Mouse (Mus musculus) macrophage (primary cell): Measurements from ENCODE around the gene Pamr1. TPM values are rescaled to one million over a fixed set of nuclear protein-coding genes. Genes with fewer than 3 reads are reported as not detected.

Source experiments
- H3K27ac ChIP-seq: fragments of 350-480 bp; formaldehyde crosslinking; 2 replicates; pipeline ENCODE4 v1.9.0; 2021
- H3K36me3 ChIP-seq: fragments of 350-480 bp; formaldehyde crosslinking; 2 replicates; pipeline ENCODE4 v1.9.0; 2021; ENCODE audit errors: inconsistent target
- H3K4me3 ChIP-seq: fragments of 350-480 bp; formaldehyde crosslinking; 2 replicates; pipeline ENCODE4 v1.9.0; 2021; ENCODE audit errors: inconsistent target
- H3K79me2 ChIP-seq: fragments of 350-480 bp; formaldehyde crosslinking; 2 replicates; pipeline ENCODE4 v1.9.0; 2021; ENCODE audit errors: inconsistent target
- WGBS: methylation state at CpG from one replicate; pipeline ENCODE4 v1.1.7; 2026; ENCODE audit warnings: inconsistent platforms; ENCODE audit not compliant: missing documents; 5-methylcytosine and 5-hydroxymethylcytosine counted together
- polyA plus RNA-seq: library from polyadenylated mRNA; stranded (reverse); fragments of 250-400 nt; gene quantifications from 3 replicates; pipeline ENCODE4 v1.2.4, GENCODE M21; 2018; ENCODE audit warnings: inconsistent platforms

Gene Pamr1
- polyA plus RNA-seq, 1 experiment from 2014 or later: not detected

DNA sequence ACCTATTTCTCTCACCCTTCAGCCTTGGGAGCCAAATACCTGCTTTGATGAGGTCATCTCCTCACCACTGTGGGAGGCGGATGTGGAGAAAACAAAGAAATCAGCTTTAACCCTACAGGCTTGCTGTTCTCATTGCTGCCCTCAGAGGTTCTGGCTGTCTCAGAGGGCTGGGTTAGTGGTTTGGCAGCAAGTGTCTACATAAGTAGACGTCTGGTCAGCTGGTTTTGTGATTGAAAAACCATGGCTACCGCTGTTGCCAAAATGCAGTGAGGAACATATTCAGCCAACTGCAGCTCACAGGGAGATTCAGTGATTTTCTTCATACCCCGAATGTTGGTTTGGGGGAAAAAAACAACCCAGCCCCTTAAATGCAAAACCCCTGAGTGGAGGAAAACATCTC is 7.3 kb downstream of the Pamr1 start:
- 74% methylated on average over 4 of the region's 4 CpGs for WGBS

DNA sequence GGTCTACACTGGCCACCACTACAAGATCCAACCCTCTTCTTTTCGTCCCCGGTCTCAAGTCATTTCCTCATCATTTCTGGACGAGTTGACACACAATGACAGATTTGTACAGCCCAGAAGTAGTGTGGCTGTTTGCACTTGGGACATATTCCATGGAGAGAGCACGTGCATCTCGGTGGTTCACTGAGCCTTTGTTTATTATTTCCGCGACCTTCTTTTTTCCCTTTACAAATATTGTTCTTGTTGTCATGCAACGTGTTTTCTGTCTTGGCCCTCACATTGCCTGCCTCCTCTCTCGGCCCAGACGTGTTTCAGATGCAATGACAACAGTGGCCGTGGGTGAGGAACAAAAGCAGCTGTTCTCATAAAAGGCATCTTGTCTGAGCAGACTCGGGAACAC is 9.2 kb downstream of the Pamr1 start:
- Histone ChIP-seq H3K36me3 (no peaks in the 10 kb centered on the region), H3K79me2 (no peaks in the 10 kb centered on the region), H3K4me3 (no peak overlapping the region), H3K27ac (no peak overlapping the region)
- 94% methylated on average over 12 of the region's 12 CpGs for WGBS

More for the DNA sequence above, 7.3 kb downstream of the Pamr1 start:
- no peak overlapping the region for H3K4me3 ChIP-seq
- no peaks in the 10 kb centered on the region for H3K79me2 ChIP-seq
- H3K36me3 ChIP-seq: no peaks in the 10 kb centered on the region
- no peak overlapping the region for H3K27ac ChIP-seq

- Histone ChIP-seq H3K36me3 (no peaks in the 10 kb centered on the region), H3K79me2 (no peaks in the 10 kb centered on the region), H3K27ac (no peak overlapping the region), H3K4me3 (no peak overlapping the region)
- WGBS: 67% methylated on average over 1 of the region's 1 CpGs
Observed at GRCm38 (mm10) chr2:102563848-102564247, 14.0 kb downstream of the Pamr1 start.

DNA sequence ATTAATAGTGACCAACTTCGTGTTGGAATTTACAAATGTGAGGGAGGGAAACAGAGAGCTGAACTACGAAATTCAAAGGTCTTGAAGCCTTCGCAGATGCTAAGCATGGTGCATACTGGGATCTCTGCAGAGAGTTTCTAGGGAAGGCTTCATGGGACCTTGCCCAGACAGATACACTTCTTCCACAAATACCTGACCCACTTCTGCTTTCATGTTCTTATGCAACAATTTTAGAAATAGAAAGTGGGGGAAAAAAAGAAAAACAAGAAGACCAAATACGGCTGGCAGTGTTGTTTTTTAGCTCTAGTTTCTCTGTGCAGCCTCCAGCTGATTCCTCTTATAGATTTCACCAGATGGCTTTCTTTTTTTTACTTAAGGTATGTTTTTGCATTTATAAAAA is 29.4 kb downstream of the Pamr1 start:
- Histone ChIP-seq H3K27ac (no peak overlapping the region), H3K79me2 (no peaks in the 10 kb centered on the region), H3K4me3 (no peak overlapping the region), H3K36me3 (no peaks in the 10 kb centered on the region)
- 62% methylated on average over 4 of the region's 4 CpGs for WGBS

DNA sequence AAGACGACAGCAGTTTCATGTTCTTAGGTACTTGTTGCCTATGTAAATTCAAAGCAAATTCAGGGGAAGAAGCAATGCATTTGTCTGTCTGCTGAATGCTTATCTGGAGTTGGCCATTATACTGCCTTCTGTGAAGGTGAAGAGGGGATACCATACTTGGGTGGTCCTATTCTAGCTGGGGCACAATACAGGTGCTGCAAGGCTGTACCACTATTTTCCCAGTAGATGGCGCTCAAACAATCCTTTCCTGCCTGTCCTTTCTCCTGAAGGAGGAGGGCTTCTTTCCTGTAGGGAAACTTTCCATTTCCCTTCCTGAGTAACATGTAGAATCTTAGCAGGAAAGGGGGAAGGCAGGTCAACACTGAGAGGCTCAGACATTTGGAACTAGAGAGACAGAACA is 40.2 kb downstream of the Pamr1 start:
- WGBS: 46% methylated on average over 2 of the region's 2 CpGs
- Histone ChIP-seq H3K4me3 (no peak overlapping the region), H3K36me3 (no peaks in the 10 kb centered on the region), H3K79me2 (no peaks in the 10 kb centered on the region), H3K27ac (no peak overlapping the region)

DNA sequence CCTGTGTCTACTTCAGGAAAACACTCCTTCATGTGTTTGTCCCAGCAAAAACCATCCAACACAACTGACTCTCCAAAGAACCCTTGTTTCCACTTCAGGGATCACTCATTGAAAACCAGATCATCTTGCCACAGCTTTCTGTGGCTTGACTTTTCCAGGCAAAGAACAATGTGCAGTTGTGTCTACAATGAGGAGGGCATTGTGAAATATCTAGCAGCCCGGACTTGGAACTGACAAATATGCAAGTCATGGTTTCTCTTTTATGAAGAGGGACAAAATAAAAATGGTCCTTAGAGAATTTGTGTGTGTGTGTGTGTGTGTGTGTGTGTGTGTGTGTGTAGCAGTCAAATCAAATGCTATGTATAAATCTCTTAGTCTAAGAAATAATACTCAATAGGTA is 44.7 kb downstream of the Pamr1 start:
- no peaks in the 10 kb centered on the region for H3K79me2 ChIP-seq
- no peaks in the 10 kb centered on the region for H3K36me3 ChIP-seq
- H3K4me3 ChIP-seq: no peak overlapping the region
- H3K27ac ChIP-seq: no peak overlapping the region
- 11% methylated on average over 1 of the region's 1 CpGs for WGBS

DNA sequence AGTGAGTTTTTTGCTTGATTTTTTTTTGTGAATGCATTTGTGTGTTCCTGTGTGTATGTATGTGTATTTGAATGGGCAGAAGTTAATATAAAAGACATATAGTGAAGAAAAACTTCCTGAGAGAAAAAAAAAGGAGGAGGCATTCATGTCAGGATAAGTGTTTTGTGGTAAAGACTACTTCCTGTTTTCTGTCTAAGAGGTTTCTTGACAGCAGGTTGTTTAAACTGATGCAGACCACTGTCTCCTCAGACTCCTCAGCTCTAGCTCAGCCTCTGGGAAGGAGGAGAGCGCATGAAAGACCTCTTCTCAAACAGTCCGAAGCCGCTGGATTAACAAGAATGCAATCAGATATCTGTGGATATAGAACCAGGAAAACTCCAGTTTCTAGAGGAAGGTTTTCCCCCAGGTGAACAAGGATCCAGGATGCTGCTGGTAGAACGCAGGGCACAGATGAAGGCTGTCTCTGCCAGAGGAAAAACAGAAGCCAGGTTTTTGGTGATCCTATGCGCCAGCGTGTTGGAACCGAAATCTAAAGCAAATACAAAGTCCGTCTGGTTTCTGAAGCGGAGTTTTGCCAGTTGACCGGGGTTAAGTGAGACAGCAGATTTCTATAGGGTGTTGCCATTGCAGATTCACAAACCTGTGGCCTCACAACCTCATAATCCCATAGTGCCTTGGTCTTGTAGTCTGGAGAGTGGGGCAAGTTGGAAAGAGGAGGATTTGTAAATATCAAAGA is 45.8 kb downstream of the Pamr1 start:
- no peaks in the 10 kb centered on the region for H3K36me3 ChIP-seq
- H3K4me3 ChIP-seq: no peak overlapping the region
- 88% methylated on average over 10 of the region's 10 CpGs for WGBS

DNA sequence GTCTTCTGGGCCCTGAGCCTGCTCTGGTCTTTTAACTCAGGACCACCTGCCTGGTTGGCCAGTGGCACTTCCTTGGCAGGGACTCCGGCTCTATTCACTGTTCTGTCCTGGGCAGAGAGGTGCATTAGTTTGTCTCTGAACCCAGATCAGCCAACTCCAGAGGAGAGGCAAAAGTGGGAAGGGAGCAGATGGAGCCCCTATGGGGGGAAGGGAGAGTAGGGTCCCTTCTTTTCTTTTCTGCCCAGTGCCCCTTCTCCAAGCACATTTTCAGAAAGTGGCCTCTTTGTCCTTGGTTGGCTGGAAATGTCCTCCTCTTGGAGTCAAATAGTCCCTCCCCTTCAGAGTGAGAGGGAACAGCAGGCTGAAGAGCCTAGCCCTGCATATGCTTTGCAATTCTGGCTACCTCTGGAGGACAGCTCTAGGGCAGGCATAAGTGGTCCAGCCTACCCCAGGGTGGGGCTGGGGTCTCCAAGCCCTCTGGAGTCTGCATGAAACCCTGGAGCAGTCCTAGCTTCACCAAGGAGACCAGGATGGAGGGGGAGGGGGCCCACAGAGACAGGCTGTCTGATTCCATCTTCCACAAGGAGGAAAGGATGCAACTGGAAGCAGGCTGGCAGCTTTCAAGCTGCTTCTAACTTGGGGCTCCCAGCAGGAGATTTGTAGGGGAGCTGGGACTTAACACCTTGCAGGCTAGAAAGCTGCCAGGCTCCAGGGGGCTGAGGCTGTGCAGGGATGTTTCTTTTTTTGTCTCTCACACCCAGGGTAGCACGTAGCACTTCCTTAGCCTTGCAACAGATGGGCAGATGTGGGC is 49.3 kb downstream of the Pamr1 start:
- WGBS: 40% methylated on average over 2 of the region's 2 CpGs
- H3K36me3 ChIP-seq: no peaks in the 10 kb centered on the region
- no peak overlapping the region for H3K4me3 ChIP-seq
- no peaks in the 10 kb centered on the region for H3K79me2 ChIP-seq
- no peak overlapping the region for H3K27ac ChIP-seq

More for the DNA sequence above, 45.8 kb downstream of the Pamr1 start:
- no peaks in the 10 kb centered on the region for H3K79me2 ChIP-seq
- no peak overlapping the region for H3K27ac ChIP-seq

DNA sequence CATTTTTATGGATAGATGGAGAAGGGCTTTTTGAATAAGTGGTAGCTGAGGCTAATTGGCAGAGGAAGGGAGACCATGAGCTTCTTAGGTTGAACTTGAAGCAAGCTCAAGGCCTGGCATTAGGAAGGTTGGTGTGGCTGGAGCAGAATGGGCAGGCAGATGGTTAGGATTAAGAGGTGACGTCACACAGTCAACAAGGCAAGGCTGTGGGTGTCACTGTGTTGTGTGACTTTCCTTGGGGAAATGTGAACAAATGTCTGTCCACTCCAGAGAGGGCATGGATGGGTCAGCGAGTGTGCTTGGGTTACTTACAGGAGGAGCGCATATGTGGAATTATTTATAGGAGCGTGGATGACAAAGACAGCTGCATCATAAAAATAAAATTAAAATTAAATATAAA is 50.7 kb downstream of the Pamr1 start:
- 96% methylated on average over 4 of the region's 4 CpGs for WGBS
- no peaks in the 10 kb centered on the region for H3K36me3 ChIP-seq
- H3K27ac ChIP-seq: no peak overlapping the region
- no peaks in the 10 kb centered on the region for H3K79me2 ChIP-seq
- no peak overlapping the region for H3K4me3 ChIP-seq

DNA sequence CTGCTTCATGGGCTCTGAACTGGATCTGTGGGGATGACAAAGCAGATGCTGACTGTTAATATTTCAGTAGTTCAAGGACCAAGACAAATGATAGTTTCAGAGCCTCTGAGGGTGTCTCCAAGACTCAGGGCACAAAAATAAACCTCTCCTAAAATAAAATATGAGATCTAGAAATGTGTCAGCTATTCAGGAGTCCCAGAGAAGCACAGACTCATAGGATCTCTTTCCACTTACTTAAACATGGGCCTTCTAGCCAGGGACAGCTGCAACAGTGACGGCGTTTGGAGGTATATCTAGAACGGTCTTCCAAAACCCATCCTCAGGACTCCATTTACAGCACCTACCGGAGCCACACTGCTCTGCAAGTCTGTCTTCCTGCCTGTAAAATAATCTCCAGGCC is 60.7 kb downstream of the Pamr1 start:
- no peaks in the 10 kb centered on the region for H3K36me3 ChIP-seq
- H3K79me2 ChIP-seq: no peaks in the 10 kb centered on the region
- H3K4me3 ChIP-seq: no peak overlapping the region
- no peak overlapping the region for H3K27ac ChIP-seq
- WGBS: 100% methylated on average over 4 of the region's 4 CpGs

DNA sequence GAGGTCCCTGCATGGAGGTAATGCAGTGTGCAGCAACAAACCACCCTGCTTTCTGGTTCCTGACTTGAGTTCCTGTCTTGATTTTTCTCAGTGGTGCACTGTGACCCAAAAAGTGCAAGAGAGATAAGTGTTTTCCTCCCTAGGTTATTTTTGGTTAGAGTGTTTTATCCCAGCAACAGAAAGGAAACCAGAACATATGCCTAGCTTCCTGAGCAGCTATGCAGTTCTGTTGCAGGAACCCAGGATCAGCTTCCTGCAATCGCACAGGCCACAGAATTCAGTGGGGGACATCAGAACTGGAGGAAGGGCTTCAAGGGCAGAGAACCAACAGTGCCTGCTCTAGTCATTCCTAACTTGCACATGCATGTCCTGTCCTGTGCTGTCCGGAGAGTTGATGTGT is 66.8 kb downstream of the Pamr1 start:
- Histone ChIP-seq H3K4me3 (no peak overlapping the region), H3K79me2 (no peaks in the 10 kb centered on the region), H3K36me3 (no peaks in the 10 kb centered on the region), H3K27ac (no peak overlapping the region)
- WGBS: 23% methylated on average over 2 of the region's 2 CpGs

GRCm38 (mm10) chr2:102620744-102621429 is 71.1 kb downstream of the Pamr1 start:
- Histone ChIP-seq H3K36me3 (no peaks in the 10 kb centered on the region), H3K79me2 (no peaks in the 10 kb centered on the region), H3K4me3 (no peak overlapping the region), H3K27ac (no peak overlapping the region)
- WGBS: 89% methylated on average over 12 of the region's 12 CpGs

DNA sequence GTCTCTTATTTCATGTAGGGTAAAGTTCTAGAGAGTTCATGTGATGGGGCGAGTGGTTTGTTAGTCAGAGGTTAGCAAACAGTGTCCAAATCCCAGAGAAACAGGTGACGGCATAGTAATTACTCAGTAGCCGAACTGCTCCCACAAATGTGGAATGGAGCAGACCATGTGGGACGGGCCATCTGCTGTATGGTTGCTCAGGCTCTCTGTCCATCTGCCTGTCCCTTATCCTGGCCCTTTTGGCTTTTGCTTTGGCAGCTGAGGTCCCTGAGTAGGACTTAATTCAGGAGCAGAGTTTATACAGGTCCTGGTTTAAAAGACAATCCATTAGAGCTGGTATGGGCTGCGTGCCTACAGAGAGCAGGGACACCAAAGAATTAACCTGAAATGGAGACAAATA is 72.4 kb downstream of the Pamr1 start:
- no peak overlapping the region for H3K27ac ChIP-seq
- no peaks in the 10 kb centered on the region for H3K36me3 ChIP-seq
- no peaks in the 10 kb centered on the region for H3K79me2 ChIP-seq
- no peak overlapping the region for H3K4me3 ChIP-seq
- WGBS: 94% methylated on average over 5 of the region's 5 CpGs

DNA sequence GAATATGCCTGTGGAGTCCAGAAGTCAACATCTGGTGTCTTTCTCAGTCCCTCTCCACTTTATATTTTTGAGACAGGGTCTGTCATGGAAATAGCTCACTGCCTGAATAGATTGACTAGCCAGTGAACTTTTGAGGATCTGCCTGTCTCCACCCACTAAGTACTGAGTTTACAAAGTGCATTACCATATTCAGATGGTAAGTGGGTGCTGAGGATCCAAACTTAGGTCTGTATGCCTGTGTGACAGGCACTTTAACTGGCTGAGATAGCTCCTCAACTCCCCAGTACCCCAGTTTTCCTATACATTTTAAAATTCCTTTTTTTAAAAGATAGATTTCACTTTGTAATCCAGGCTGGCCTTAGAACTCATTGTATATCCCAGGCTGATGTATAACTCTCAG is 73.1 kb downstream of the Pamr1 start:
- no peak overlapping the region for H3K27ac ChIP-seq
- no peaks in the 10 kb centered on the region for H3K36me3 ChIP-seq
- no peak overlapping the region for H3K4me3 ChIP-seq
- H3K79me2 ChIP-seq: no peaks in the 10 kb centered on the region

- no peaks in the 10 kb centered on the region for H3K79me2 ChIP-seq
- no peak overlapping the region for H3K4me3 ChIP-seq
- WGBS: 93% methylated on average over 1 of the region's 1 CpGs
- no peak overlapping the region for H3K27ac ChIP-seq
- no peaks in the 10 kb centered on the region for H3K36me3 ChIP-seq
Observed at GRCm38 (mm10) chr2:102624538-102624937, 74.7 kb downstream of the Pamr1 start.
